Mouse (Mus musculus) adrenal gland, adult 2 months (tissue): ENCODE measurements around the gene Olfr259. TPM values are rescaled to one million over a fixed set of nuclear protein-coding genes. Genes with fewer than 3 reads are reported as not detected.

Experiments used
- DNase-seq: peaks from one replicate; pipeline ENCODE4 v3.0.0; 2021
- long read RNA-seq: library from polyadenylated mRNA; stranded (forward); transcript quantifications from one replicate; pipeline ENCODE4 v2.0.0, GENCODE M21; 2021
- polyA plus RNA-seq: library from polyadenylated mRNA; depleted of rRNA; stranded (reverse); fragments of >200 nt; gene quantifications from 2 replicates; pipeline ENCODE4 v1.2.3, GENCODE M21; 2012; rRNA removed
- total RNA-seq, 2 experiments: library from RNA; stranded (reverse); gene quantifications; 2 replicates each; pipeline ENCODE4 v1.2.3; 2021

The Olfr259 gene
- total RNA-seq (not detected), polyA plus RNA-seq (not detected in 2 replicates)
- long read RNA-seq: 0 reads

- DNase-seq: no peak
Observed at GRCm38 (mm10) chr2:87114467-87114866, at the start of gene Olfr259. Gene Olfr259, minus strand, starts transcription at chr2:87114567.

- no peak for DNase-seq
Observed at GRCm38 (mm10) chr2:87152524-87152923, 38.2 kb upstream of the Olfr259 start, which contains the start of gene Olfr1111. Gene Olfr1111, minus strand, starts transcription at chr2:87152624.

GRCm38 (mm10) chr2:87140200-87140599 lies 25.8 kb upstream of the Olfr259 start, which contains the start of gene Olfr1110:
Gene Olfr1110, minus strand, starts transcription at chr2:87140300.
- DNase-seq: no peak

- no peak for DNase-seq
Observed at GRCm38 (mm10) chr2:87095908-87096307, 18.5 kb downstream of the Olfr259 start, which contains the start of gene Olfr1109. Gene Olfr1109, minus strand, starts transcription at chr2:87096008.

- DNase-seq: no peak
Observed at GRCm38 (mm10) chr2:87075717-87076116, 38.6 kb downstream of the Olfr259 start, which contains the start of gene Olfr1107. Gene Olfr1107, minus strand, starts transcription at chr2:87075817.

Other genes starting within 250 kb of the Olfr259 start
- gene Gm13723, start 239.8 kb downstream of the Olfr259 start, total RNA-seq: not detected
- gene Gm13723, start 239.8 kb downstream of the Olfr259 start, polyA plus RNA-seq: not detected in 2 replicates
- gene Olfr1097, start 222.4 kb downstream of the Olfr259 start, total RNA-seq: not detected
- gene Olfr1097, start 222.4 kb downstream of the Olfr259 start, polyA plus RNA-seq: not detected in 2 replicates
- not detected for gene Olfr1098, start 190.0 kb downstream of the Olfr259 start, total RNA-seq
- not detected in 2 replicates for gene Olfr1098, start 190.0 kb downstream of the Olfr259 start, polyA plus RNA-seq
- not detected for gene Olfr1099, start 153.9 kb downstream of the Olfr259 start, total RNA-seq
- gene Olfr1099, start 153.9 kb downstream of the Olfr259 start, polyA plus RNA-seq: not detected in 2 replicates
- not detected for gene Olfr1100, start 134.6 kb downstream of the Olfr259 start, total RNA-seq
- gene Olfr1100, start 134.6 kb downstream of the Olfr259 start, polyA plus RNA-seq: not detected in 2 replicates
- not detected for gene Olfr1101, start 123.3 kb downstream of the Olfr259 start, total RNA-seq
- gene Olfr1101, start 123.3 kb downstream of the Olfr259 start, polyA plus RNA-seq: not detected in 2 replicates
- gene Olfr1102, start 116.2 kb downstream of the Olfr259 start, total RNA-seq: not detected
- gene Olfr1102, start 116.2 kb downstream of the Olfr259 start, polyA plus RNA-seq: not detected in 2 replicates
- gene Olfr1104, start 87.5 kb downstream of the Olfr259 start, total RNA-seq: not detected
- not detected in 2 replicates for gene Olfr1104, start 87.5 kb downstream of the Olfr259 start, polyA plus RNA-seq
- not detected for gene Olfr1105, start 78.0 kb downstream of the Olfr259 start, total RNA-seq
- not detected in 2 replicates for gene Olfr1105, start 78.0 kb downstream of the Olfr259 start, polyA plus RNA-seq
- not detected for gene Olfr1106, start 62.3 kb downstream of the Olfr259 start, total RNA-seq
- gene Olfr1106, start 62.3 kb downstream of the Olfr259 start, polyA plus RNA-seq: not detected in 2 replicates
- not detected for gene Olfr1107, start 38.8 kb downstream of the Olfr259 start, total RNA-seq
- not detected in 2 replicates for gene Olfr1107, start 38.8 kb downstream of the Olfr259 start, polyA plus RNA-seq
- not detected for gene Olfr1109, start 18.6 kb downstream of the Olfr259 start, total RNA-seq
- not detected in 2 replicates for gene Olfr1109, start 18.6 kb downstream of the Olfr259 start, polyA plus RNA-seq
- not detected for gene Olfr1110, start 25.7 kb upstream of the Olfr259 start, total RNA-seq
- not detected in 2 replicates for gene Olfr1110, start 25.7 kb upstream of the Olfr259 start, polyA plus RNA-seq
- gene Olfr1111, start 38.1 kb upstream of the Olfr259 start, total RNA-seq: not detected
- not detected in 2 replicates for gene Olfr1111, start 38.1 kb upstream of the Olfr259 start, polyA plus RNA-seq
- not detected for gene Olfr1112, start 73.2 kb upstream of the Olfr259 start, total RNA-seq
- not detected in 2 replicates for gene Olfr1112, start 73.2 kb upstream of the Olfr259 start, polyA plus RNA-seq
- gene Olfr1113, start 94.4 kb upstream of the Olfr259 start, total RNA-seq: not detected
- gene Olfr1113, start 94.4 kb upstream of the Olfr259 start, polyA plus RNA-seq: not detected in 2 replicates
- gene Olfr1115, start 133.4 kb upstream of the Olfr259 start, total RNA-seq: not detected
- gene Olfr1115, start 133.4 kb upstream of the Olfr259 start, polyA plus RNA-seq: not detected in 2 replicates
- not detected for gene Olfr1116, start 153.0 kb upstream of the Olfr259 start, total RNA-seq
- gene Olfr1116, start 153.0 kb upstream of the Olfr259 start, polyA plus RNA-seq: not detected in 2 replicates
- gene Olfr1118, start 193.0 kb upstream of the Olfr259 start, total RNA-seq: not detected
- gene Olfr1118, start 193.0 kb upstream of the Olfr259 start, polyA plus RNA-seq: not detected in 2 replicates
- not detected for gene Olfr1120, start 240.2 kb upstream of the Olfr259 start, total RNA-seq
- gene Olfr1120, start 240.2 kb upstream of the Olfr259 start, polyA plus RNA-seq: not detected in 2 replicates